Mouse (Mus musculus) liver, postnatal 0 days (tissue): Measurements from ENCODE around the gene Tmem132c.

Source experiments
- CTCF ChIP-seq: sonication (generic); IDR thresholded peaks from 2 replicates; pipeline ENCODE4 v1.5.1; 2016; ENCODE audit warnings: antibody characterized with exemption, low read depth
- EP300 ChIP-seq: IDR thresholded peaks from 2 replicates; pipeline ENCODE4 v1.6.1; 2016; ENCODE audit warnings: antibody characterized with exemption, low read depth, mild to moderate bottlenecking

GRCm38 (mm10) chr5:127368191-127368590, 126.6 kb downstream of the Tmem132c start:
- TF ChIP-seq CTCF (no peak), EP300 (no peak)
